In the genomic region with DNA sequence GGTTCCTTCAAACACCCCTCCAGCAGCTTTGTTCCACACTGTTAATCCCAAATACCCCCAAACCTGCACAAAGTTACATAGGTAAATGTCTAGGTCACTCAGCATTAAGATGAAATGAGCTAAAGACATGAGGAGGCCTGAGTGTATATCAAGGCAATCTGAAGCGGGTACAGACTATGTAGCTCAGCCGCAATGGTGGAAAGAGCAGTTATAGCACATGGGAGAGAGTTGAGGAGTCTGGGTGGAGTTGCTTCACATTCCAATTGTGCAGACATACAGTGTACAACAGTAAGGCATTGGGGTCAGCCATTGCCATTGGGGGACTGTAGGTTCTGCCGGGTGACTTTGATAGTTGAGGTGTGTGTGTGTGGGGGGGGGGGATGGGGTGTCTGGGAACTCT, we compare ENCODE assay signal across 16 mouse cellular contexts.
"Had no signal": no experiment of that assay in that cellular context is flagged by ENCODE, and none has a peak within 500 bp of the region (broad histone marks: within the 10 kb centered on the region; RNA-seq: fewer than 3 reads in every experiment).

No protein-coding gene starts in this region.

- DNase-seq: liver, embryonic 13.5 days; liver, postnatal 0 days; lung, adult 2 months; lung, postnatal 14 days; lung, postnatal 36 days; right cerebral cortex, postnatal 14 days; thymus, adult 18-20 months; thymus, postnatal 14 days; thymus, postnatal 36 days had no signal

- H3K27ac ChIP-seq: liver, embryonic 13.5 days; liver, embryonic 15.5 days; lung, embryonic 15.5 days; macrophage; midbrain, embryonic 12.5 days; neural tube, embryonic 13.5 days had no signal

- H3K27me3 ChIP-seq: liver, embryonic 13.5 days; liver, embryonic 15.5 days; lung, embryonic 15.5 days; megakaryocyte, embryonic 14.5 days; midbrain, embryonic 12.5 days; neural tube, embryonic 13.5 days had no signal

- ATAC-seq: liver, postnatal 0 days; lung, postnatal 0 days had no signal

- H3K4me3 ChIP-seq: liver, embryonic 13.5 days; liver, embryonic 15.5 days; lung, embryonic 15.5 days; megakaryocyte, embryonic 14.5 days; midbrain, embryonic 12.5 days; neural tube, embryonic 13.5 days had no signal

- H3K4me1 ChIP-seq: lung, embryonic 15.5 days; midbrain, embryonic 12.5 days; neural tube, embryonic 13.5 days had no signal

- H3K9me3 ChIP-seq: liver, embryonic 13.5 days; liver, embryonic 15.5 days; lung, embryonic 15.5 days; megakaryocyte, embryonic 14.5 days; midbrain, embryonic 12.5 days; neural tube, embryonic 13.5 days had no signal

- H3K9ac ChIP-seq: liver, embryonic 13.5 days; liver, embryonic 15.5 days; liver, postnatal 0 days; lung, embryonic 15.5 days; midbrain, embryonic 12.5 days; neural tube, embryonic 13.5 days had no signal

- H3K4me2 ChIP-seq: liver, embryonic 13.5 days; liver, embryonic 15.5 days; lung, embryonic 15.5 days; midbrain, embryonic 12.5 days; neural tube, embryonic 13.5 days had no signal
